14 mouse cellular contexts compared by ENCODE assay signal in genomic region chr4:41257752-41258151, GRCm38 (mm10). TPM values are rescaled to one million over a fixed set of nuclear protein-coding genes. Genes with fewer than 3 reads are reported as not detected.
DNase-seq lines count a peak whose midpoint lies in the region; ATAC-seq and TF ChIP-seq lines count a peak whose summit lies in the region.
"Had no signal": no experiment of that assay in that cellular context is flagged by ENCODE, and none has a peak within 500 bp of the region (broad histone marks: within the 10 kb centered on the region; RNA-seq: fewer than 3 reads in every experiment).

No protein-coding gene starts in this region.

- H3K9me3 ChIP-seq in kidney, embryonic 15.5 days (replicated peaks): no peaks in the 10 kb centered on the region
- H3K9me3 ChIP-seq in heart, postnatal 0 days (replicated peaks; ENCODE audit: control insufficient read depth, low read length): no peaks in the 10 kb centered on the region
- H3K9me3 ChIP-seq: lung, embryonic 15.5 days; megakaryocyte, embryonic 14.5 days had no signal

- H3K79me3 ChIP-seq in C2C12 (ENCODE audit: low read depth): peaks cover 91% of the 10 kb centered on the region

- H3K4me3 ChIP-seq in kidney, embryonic 15.5 days (replicated peaks): no peak overlapping the region
- H3K4me3 ChIP-seq in C2C12 (ENCODE audit: insufficient read depth, poor library complexity, severe bottlenecking): no peak overlapping the region
- H3K4me3 ChIP-seq in heart, postnatal 0 days (ENCODE audit: low read depth, low read length): no peak overlapping the region
- H3K4me3 ChIP-seq in layer of hippocampus, adult 2 months: no peak overlapping the region
- H3K4me3 ChIP-seq: lung, embryonic 15.5 days; megakaryocyte, embryonic 14.5 days had no signal

- ATAC-seq in kidney, embryonic 15.5 days (replicated peaks; ENCODE audit: low FRiP score): peak; percentile 87
- ATAC-seq in erythroblast, adult 5-6 weeks (replicated peaks; ENCODE audit: low FRiP score, poor library complexity, severe bottlenecking): 0 out of 2 replicates have a peak, but pooled peaks have one; percentile 41
- peak; percentile 54 for ATAC-seq in heart, postnatal 0 days (ENCODE audit: insufficient read depth, low read depth)
- ATAC-seq: Patski had no signal

- no peak overlapping the region for H3ac ChIP-seq in C2C12 (ENCODE audit: control insufficient read depth, insufficient read length, low read depth)

- no peak overlapping the region for H3K27ac ChIP-seq in kidney, embryonic 15.5 days
- H3K27ac ChIP-seq in heart, postnatal 0 days (ENCODE audit: low read depth): peak overlapping the region; percentile 90
- no peak overlapping the region for H3K27ac ChIP-seq in layer of hippocampus, adult 2 months
- H3K27ac ChIP-seq: lung, embryonic 15.5 days had no signal

- H3K79me2 ChIP-seq in C2C12 (ENCODE audit: control insufficient read depth, insufficient read depth): peaks cover 100% of the 10 kb centered on the region

- no peak for TF ChIP-seq CTCF in C2C12 (IDR thresholded peaks at IDR 0.05; ENCODE audit: control insufficient read depth, insufficient read depth, insufficient read length)
- TF ChIP-seq CTCF in heart, postnatal 0 days (IDR thresholded peaks at IDR 0.05; ENCODE audit: low read depth): no peak
- TF ChIP-seq CTCF in layer of hippocampus, adult 2 months (conservative IDR thresholded peaks at IDR 0.05): no peak

- no peak for TF ChIP-seq EP300 in heart, postnatal 0 days (IDR thresholded peaks at IDR 0.05; ENCODE audit: low read depth)

- H3K27me3 ChIP-seq in kidney, embryonic 15.5 days: no peaks in the 10 kb centered on the region
- H3K27me3 ChIP-seq in C2C12 (ENCODE audit: control insufficient read depth, insufficient read depth, insufficient read length): no peaks in the 10 kb centered on the region
- no peaks in the 10 kb centered on the region for H3K27me3 ChIP-seq in heart, postnatal 0 days (ENCODE audit: control insufficient read depth, insufficient read depth, low read length)
- H3K27me3 ChIP-seq: CH12.LX; lung, embryonic 15.5 days; megakaryocyte, embryonic 14.5 days; Patski had no signal

- no peak for DNase-seq in kidney, postnatal 25 days
- peak; percentile 38 for DNase-seq in heart, postnatal 0 days (ENCODE audit: low spot score)
- DNase-seq in urinary bladder, adult 2 months (ENCODE audit: low spot score): no peak
- no peak for DNase-seq in layer of hippocampus, adult 2 months (ENCODE audit: low spot score in 2 of 2)
- DNase-seq: cerebellum, adult 11-12 months; right cerebral cortex, postnatal 14 days; thymus, adult 2 months had no signal

- no peak overlapping the region for H3K4me2 ChIP-seq in kidney, embryonic 15.5 days
- H3K4me2 ChIP-seq in heart, postnatal 0 days (ENCODE audit: low read depth, low read length): no peak overlapping the region
- H3K4me2 ChIP-seq: lung, embryonic 15.5 days had no signal

- peaks cover 17% of the 10 kb centered on the region for H3K36me3 ChIP-seq in kidney, embryonic 15.5 days
- peaks cover 39% of the 10 kb centered on the region for H3K36me3 ChIP-seq in C2C12 (ENCODE audit: control insufficient read depth, insufficient read depth)
- H3K36me3 ChIP-seq in heart, postnatal 0 days (replicated peaks; ENCODE audit: control insufficient read depth, insufficient read depth, low read length): no peaks in the 10 kb centered on the region; the same call in 1 of the 2 replicates

- no peak overlapping the region for H3K9ac ChIP-seq in kidney, embryonic 15.5 days
- no peak overlapping the region for H3K9ac ChIP-seq in heart, postnatal 0 days (replicated peaks; ENCODE audit: low read depth, low read length)
- H3K9ac ChIP-seq: lung, embryonic 15.5 days had no signal

- H3K4me1 ChIP-seq in kidney, embryonic 15.5 days: peaks cover 5% of the 10 kb centered on the region; the same call in 1 of the 2 replicates
- H3K4me1 ChIP-seq in heart, postnatal 0 days (ENCODE audit: control insufficient read depth, insufficient read depth): peaks cover 43% of the 10 kb centered on the region
- H3K4me1 ChIP-seq: lung, embryonic 15.5 days had no signal

- WGBS in kidney, embryonic 15.5 days: 50% methylated on average over 1 of the region's 1 CpGs
- 54% methylated on average over 1 of the region's 1 CpGs for WGBS in heart, postnatal 0 days

TF ChIP-seq in C2C12, 6 proteins besides CTCF, POLR2A, EP300 and RAD21:
- peak; percentile 80 for TF ChIP-seq MYOD1 (IDR thresholded peaks at IDR 0.05; ENCODE audit: control insufficient read depth, insufficient read length, low read depth)
- TF ChIP-seq USF1 (IDR thresholded peaks at IDR 0.05; ENCODE audit: low read depth): no peak
TF ChIP-seq in C2C12: peak in this region for 1.

RNA-seq across cellular contexts. Expression of gene Ubap2, which starts 17.2 kb away (rescaled TPM):
- 66.8 and 68.5 TPM in 2 replicates for polyA plus RNA-seq in kidney, embryonic 15.5 days (2015; fragmentation: Nextera tagmentation; extraction: Ambion mirVana)
- polyA plus RNA-seq in C2C12 (2012; fragmentation: generic; extraction: Trizol): 61.0 TPM
- 23.2 and 26.1 TPM in 2 replicates for total RNA-seq in erythroblast, adult 5-6 weeks (2015; ENCODE audit: low replicate concordance)
- total RNA-seq in erythroblast, adult 5-6 weeks (2017; ENCODE audit: low replicate concordance): 14.7 and 46.3 TPM in 2 replicates
- total RNA-seq in heart, postnatal 0 days (2014; rRNA removed; ENCODE audit: low replicate concordance): 18.2 and 19.5 TPM in 2 replicates
- 26.4 and 27.1 TPM in 2 replicates for polyA plus RNA-seq in heart, postnatal 0 days (2015; fragmentation: Nextera tagmentation; extraction: Ambion mirVana)
- 19.0 and 30.8 TPM in 2 replicates for polyA plus RNA-seq in urinary bladder, adult 2 months (2012; rRNA removed)
- 10 to 100 TPM; 40.9 to 45.0 TPM for total RNA-seq in layer of hippocampus, adult 2 months (2021)

RNA-seq across cellular contexts. Expression of gene Dcaf12, which starts 56.9 kb away (rescaled TPM):
- polyA plus RNA-seq in kidney, embryonic 15.5 days (2015; fragmentation: Nextera tagmentation; extraction: Ambion mirVana): 65.7 and 67.9 TPM in 2 replicates
- polyA plus RNA-seq in C2C12 (2012; fragmentation: generic; extraction: Trizol): 20.9 TPM
- total RNA-seq in erythroblast, adult 5-6 weeks (2015; ENCODE audit: low replicate concordance): 200 and 219 TPM in 2 replicates
- total RNA-seq in erythroblast, adult 5-6 weeks (2017; ENCODE audit: low replicate concordance): 299 and 336 TPM in 2 replicates
- total RNA-seq in heart, postnatal 0 days (2014; rRNA removed; ENCODE audit: low replicate concordance): 31.0 and 35.9 TPM in 2 replicates
- 29.0 and 31.1 TPM in 2 replicates for polyA plus RNA-seq in heart, postnatal 0 days (2015; fragmentation: Nextera tagmentation; extraction: Ambion mirVana)
- 37.1 and 38.5 TPM in 2 replicates for polyA plus RNA-seq in urinary bladder, adult 2 months (2012; rRNA removed)
- 10 to 100 TPM; 41.0 to 41.4 TPM for total RNA-seq in layer of hippocampus, adult 2 months (2021)
